Mouse (Mus musculus) G1E (cell line): ENCODE data around the gene Gm26602.
"Not testable (repeated sequence)": the region's sequence is repeated elsewhere in the genome, so short reads cannot be mapped to it uniquely, and the experiment has no call there.

Experiments used
- CTCF ChIP-seq: IDR thresholded peaks from 2 replicates; pipeline ENCODE4 v1.5.1; 2012; ENCODE audit warnings: low read depth, low read length, inconsistent platforms, mixed read lengths
- GATA1 ChIP-seq: IDR thresholded peaks from 2 replicates; pipeline ENCODE4 v1.6.1; 2012; ENCODE audit warnings: borderline replicate concordance, low read length, inconsistent platforms, mixed read lengths
- POLR2AphosphoS5 ChIP-seq: IDR thresholded peaks from 2 replicates; pipeline ENCODE4 v1.6.1; 2012; ENCODE audit warnings: low read depth, low read length, inconsistent platforms; ENCODE audit not compliant: insufficient replicate concordance
- TAL1 ChIP-seq: conservative IDR thresholded peaks from 2 replicates; pipeline ENCODE4 v1.6.1; 2012; ENCODE audit warnings: low read depth, low read length, inconsistent platforms, mixed read lengths

DNA sequence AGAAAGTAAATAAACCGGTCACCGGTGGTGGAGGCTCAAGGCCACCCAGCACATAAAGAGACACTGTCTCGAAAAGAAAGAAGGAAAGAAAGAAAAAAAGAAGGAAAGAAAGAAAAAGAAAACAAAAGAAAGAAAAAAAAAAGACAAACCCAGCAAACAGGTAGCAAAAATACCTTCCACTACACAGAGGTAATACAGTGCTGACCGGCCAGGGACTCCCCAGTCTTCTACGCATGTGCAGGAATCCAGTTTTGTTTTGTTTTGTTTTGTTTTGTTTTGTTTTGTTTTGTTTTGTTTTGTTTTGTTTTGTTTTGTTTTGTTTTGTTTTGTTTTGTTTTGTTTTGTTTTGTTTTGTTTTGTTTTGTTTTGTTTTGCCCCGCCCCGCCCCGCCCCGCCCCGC lies 48.8 kb downstream of the Gm26602 start:
- not testable (repeated sequence) for TF ChIP-seq CTCF, GATA1, TAL1, POLR2AphosphoS5
